Mouse (Mus musculus) cerebellum, postnatal 14 days (tissue): ENCODE results near the gene Ear14.
"Not testable (repeated sequence)": the region's sequence is repeated elsewhere in the genome, so short reads cannot be mapped to it uniquely, and the experiment has no call there.

ENCODE experiments used
- DNase-seq, 2 experiments: peaks; one replicate each; pipeline ENCODE4 v3.0.0; 2021; ENCODE audit warnings: mixed read lengths in 2 of 2

Gene Ear14

GRCm38 (mm10) chr14:51203115-51203514, at the start of gene Ear14:
TSS of gene Ear14 (plus strand) at chr14:51203391.
- DNase-seq, result no peak

DNA sequence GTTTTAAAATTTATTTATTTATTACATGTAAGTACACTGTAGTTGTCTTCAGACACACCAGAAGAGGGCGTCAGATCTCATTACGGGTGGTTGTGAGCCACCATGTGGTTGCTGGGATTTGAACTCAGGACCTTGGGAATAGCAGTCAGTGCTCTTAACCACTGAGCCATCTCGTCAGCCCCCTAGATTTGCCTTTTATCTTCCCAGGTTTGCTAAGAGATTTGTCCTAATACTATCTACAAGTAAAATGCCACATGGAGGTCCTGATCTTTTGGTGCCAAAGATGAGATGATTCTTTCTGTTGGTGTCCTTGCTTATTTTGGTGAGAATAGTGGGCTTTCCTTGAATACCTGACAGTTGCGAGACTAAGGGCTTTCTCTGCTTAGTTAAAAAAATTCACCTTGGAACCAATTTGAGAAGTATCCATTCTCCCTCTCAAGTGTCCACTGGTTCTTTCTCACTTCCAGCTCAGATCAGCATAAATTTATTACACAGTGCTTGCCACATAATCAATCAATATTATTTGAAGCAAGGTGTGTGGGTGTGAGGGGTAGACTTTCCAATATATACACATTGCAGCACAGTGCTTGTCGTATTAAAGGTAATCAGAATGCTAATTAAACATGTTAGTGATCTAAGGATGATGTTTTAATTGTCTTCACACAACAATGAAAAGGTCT, 47.0 kb upstream of the Ear14 start:
- DNase-seq, result no peak

DNA sequence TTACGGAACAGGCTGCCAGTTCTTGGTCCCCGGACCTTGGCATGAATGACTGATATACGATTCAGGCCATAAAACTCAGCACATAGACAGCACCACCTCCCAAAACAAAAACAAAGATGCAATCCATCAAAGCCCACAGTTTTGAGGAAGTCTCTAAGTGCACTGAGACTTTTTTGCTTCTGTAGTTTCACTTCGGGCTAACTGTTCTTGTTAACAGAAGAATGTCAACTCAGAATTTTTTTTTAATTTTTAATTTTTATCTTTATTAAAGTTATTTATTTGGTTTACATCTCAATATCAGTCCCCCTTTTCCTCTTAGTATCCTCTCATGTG, 46.5 kb upstream of the Ear14 start:
- no peak for DNase-seq

GRCm38 (mm10) chr14:51157072-51157471, 46.1 kb upstream of the Ear14 start:
- DNase-seq, result no peak

DNA sequence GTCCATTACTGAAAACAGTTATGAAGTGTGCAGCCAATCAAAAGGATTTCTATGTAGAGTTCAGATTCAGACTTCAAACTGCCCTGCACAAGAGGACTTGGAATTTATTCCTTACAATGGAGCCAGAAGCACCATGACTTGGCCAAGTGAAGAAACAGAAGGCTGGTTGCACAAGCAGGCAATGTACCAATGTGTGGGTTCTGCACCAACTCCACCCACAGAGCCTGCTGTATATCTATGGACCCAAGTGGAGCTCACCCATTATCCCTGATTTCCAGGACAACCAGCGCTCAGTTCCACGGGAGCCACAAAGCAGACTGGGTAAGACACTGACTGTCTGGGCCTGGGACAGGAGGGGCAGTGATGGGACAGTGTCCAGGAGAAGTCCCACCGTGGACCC, 41.2 kb upstream of the Ear14 start, which contains the start of gene Rnase2b:
TSS of gene Rnase2b (plus strand) at position 285 of the 400 bp plus-strand sequence.
- DNase-seq, result not testable (repeated sequence)

DNA sequence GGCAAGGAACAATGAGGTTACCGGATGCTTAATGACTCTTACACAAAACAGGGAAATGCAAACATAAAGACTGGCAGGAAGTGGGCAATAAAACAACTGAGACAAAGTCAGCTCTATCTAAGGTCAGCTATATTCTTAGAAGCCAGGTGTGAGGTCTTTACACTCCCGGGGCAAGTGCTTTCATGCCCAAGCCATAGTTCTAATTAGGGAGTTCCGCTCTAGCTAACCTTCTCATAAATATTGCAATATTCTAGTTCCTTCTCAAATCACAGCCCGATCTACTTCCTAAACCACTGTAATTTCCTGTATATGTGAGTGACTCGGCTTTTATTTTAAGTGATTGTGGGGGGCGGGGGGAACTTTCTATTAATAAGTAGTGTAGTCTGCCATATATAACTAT, 39.9 kb upstream of the Ear14 start:
- DNase-seq, result not testable (repeated sequence)

- DNase-seq, result no peak
Observed at GRCm38 (mm10) chr14:51165435-51165834, 37.8 kb upstream of the Ear14 start.

DNA sequence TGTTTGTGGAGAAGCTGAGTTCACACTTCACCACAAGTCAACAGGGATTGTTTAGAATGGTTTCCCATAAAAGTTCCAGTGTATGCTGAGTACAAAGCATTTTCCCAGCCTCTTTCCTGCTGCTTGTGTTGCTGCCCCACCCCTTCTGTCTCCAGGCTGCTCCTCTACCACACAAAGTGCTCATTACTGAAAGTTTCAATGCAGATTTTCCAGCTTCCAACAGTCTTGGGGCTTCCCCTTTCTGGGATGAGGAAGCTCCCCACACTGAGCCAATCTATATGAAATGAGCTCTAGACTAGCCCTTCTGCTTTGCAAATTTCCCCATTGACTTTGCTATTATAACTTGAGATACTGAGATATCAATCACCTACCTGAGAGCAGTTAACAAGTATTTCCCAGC, 37.1 kb upstream of the Ear14 start:
- DNase-seq, result no peak

- peak; percentile 44 to 62 for DNase-seq
Observed at GRCm38 (mm10) chr14:51172095-51172865, 30.9 kb upstream of the Ear14 start.

DNA sequence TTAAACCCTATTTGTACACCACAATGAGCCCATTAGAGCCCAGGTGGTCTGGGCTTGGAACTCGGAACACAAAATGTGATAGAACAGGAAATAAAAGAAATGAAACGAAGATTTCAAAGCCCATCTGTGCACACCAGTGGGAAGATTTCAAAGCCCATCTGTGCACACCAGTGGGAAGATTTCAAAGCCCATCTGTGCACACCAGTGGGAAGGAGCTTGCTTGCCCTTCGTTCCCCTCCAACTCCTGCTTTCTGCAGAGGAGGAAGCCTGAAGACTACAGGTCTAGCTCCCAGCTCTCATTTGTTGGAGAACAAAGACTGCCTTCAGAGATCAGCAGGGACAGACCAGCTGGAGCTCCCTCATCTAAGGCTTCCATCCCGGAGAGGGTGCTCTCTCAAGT, 30.2 kb upstream of the Ear14 start:
- peak in 1 of 2 experiments; percentile 4 for DNase-seq

DNA sequence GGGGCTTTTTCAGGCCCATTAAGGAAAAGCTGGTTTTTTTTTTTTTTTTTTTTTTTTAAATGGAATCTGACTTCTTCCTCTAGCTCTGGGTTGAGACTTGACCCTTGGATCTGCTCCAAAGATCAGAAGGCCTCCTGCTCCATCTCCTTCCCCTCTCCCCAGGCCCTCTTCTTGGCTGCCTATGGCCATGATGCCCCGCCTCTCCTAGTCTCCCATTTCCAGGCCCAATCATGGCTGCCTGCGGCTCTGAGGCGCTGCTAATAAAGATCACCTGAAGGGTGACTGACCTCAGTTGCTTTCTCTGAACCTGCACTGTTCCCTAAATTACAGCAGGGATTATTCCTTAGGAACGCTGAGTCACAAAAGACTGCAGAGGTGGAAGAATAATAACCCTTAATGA, 29.3 kb upstream of the Ear14 start:
- DNase-seq, result no peak

DNA sequence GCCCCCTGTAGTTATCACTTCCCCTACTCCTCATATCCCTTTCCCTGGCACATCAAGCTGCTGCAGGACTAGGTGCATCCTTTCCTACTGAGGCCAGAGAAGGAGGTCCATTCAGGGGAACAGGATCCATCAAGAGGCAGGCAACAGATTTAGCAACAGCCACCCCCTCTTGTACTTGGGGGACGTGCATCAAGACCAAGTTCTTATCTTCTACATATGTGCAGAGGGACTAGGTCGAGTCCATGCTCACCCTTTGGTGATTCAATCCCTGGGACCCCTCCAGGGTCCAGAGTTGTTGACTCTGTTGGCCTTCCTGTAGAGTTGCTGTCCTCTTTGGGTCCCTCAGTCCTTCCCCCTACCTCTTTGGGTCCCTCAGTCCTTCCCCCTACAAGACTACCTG, 22.1 kb upstream of the Ear14 start:
- DNase-seq, result not testable (repeated sequence)

GRCm38 (mm10) chr14:51195681-51196080, 7.5 kb upstream of the Ear14 start:
- no peak for DNase-seq

- no peak for DNase-seq
Observed at GRCm38 (mm10) chr14:51199098-51200023, 3.8 kb upstream of the Ear14 start, which contains the start of gene Ang2. TSS of gene Ang2 (minus strand) at chr14:51199148.

- peak; percentile 4 to 5 for DNase-seq
Observed at GRCm38 (mm10) chr14:51200054-51200453, 3.1 kb upstream of the Ear14 start.

- no peak for DNase-seq
Observed at GRCm38 (mm10) chr14:51200466-51200865, 2.7 kb upstream of the Ear14 start.

- DNase-seq, result not testable (repeated sequence)
Observed at GRCm38 (mm10) chr14:51220075-51220474, 16.9 kb downstream of the Ear14 start.

- not testable (repeated sequence) for DNase-seq
Observed at GRCm38 (mm10) chr14:51229657-51230056, 26.5 kb downstream of the Ear14 start.

GRCm38 (mm10) chr14:51237488-51237887, 34.3 kb downstream of the Ear14 start:
- not testable (repeated sequence) for DNase-seq

GRCm38 (mm10) chr14:51240899-51241298, 37.7 kb downstream of the Ear14 start:
- peak; percentile 38 to 46 for DNase-seq

GRCm38 (mm10) chr14:51247736-51248135, 44.5 kb downstream of the Ear14 start:
- no peak for DNase-seq

DNA sequence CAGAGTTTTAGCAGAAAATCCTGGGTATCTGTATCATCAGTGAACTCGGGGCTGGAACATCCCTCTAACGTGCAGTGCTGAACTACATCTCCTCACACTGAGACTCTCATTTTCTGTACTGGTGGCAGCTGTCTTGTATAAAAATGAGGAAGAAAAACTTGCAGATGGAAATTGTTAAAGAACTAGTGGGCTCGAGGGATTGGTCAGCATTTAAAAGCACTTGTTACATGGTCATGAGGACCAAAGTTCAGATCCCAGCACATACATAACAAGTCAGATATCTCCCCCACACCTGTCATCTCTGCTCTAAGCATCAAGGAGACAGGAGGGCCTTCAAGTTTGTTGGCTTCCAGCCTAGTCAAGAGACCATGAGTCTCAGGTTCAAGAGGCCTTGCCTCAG, 47.2 kb downstream of the Ear14 start:
- DNase-seq, result no peak

GRCm38 (mm10) chr14:51252206-51252605, 49.0 kb downstream of the Ear14 start:
- DNase-seq, result not testable (repeated sequence)
